Mouse (Mus musculus): ENCODE results near the gene Sp2.

The Sp2 gene

GRCm38 (mm10) chr11:96995836-96996772 lies 13.3 kb upstream of the Sp2 start:
- DNase-seq (ENCODE audit: low read depth, low spot score) = no peak

GRCm38 (mm10) chr11:96995031-96995430 lies 12.3 kb upstream of the Sp2 start:
- DNase-seq (ENCODE audit: low read depth, low spot score) = no peak

GRCm38 (mm10) chr11:96992722-96993311 lies 10.1 kb upstream of the Sp2 start:
- peak; percentile 43 for DNase-seq (ENCODE audit: low read depth, low spot score)

GRCm38 (mm10) chr11:96991501-96991900 lies 8.7 kb upstream of the Sp2 start:
- peak; percentile 62 for DNase-seq (ENCODE audit: low read depth, low spot score)

GRCm38 (mm10) chr11:96987873-96988655 lies 5.3 kb upstream of the Sp2 start:
- DNase-seq (ENCODE audit: low read depth, low spot score) = peak; percentile 59

GRCm38 (mm10) chr11:96986463-96986862 lies 3.7 kb upstream of the Sp2 start:
- DNase-seq (ENCODE audit: low read depth, low spot score) = no peak

GRCm38 (mm10) chr11:96984903-96985302 lies 2.1 kb upstream of the Sp2 start:
- DNase-seq (ENCODE audit: low read depth, low spot score) = no peak

GRCm38 (mm10) chr11:96982355-96982754 lies 404 bp downstream of the Sp2 start:
- DNase-seq (ENCODE audit: low read depth, low spot score) = peak; percentile 91

GRCm38 (mm10) chr11:96981461-96981860 lies 1.3 kb downstream of the Sp2 start:
- DNase-seq (ENCODE audit: low read depth, low spot score) = no peak

GRCm38 (mm10) chr11:96980021-96980420 lies 2.7 kb downstream of the Sp2 start:
- no peak for DNase-seq (ENCODE audit: low read depth, low spot score)

- DNase-seq (ENCODE audit: low read depth, low spot score) = no peak
Measured at GRCm38 (mm10) chr11:96979329-96979728, 3.4 kb downstream of the Sp2 start.

- no peak for DNase-seq (ENCODE audit: low read depth, low spot score)
Measured at GRCm38 (mm10) chr11:96978401-96979246, 4.1 kb downstream of the Sp2 start.

GRCm38 (mm10) chr11:96977606-96978400 lies 5.0 kb downstream of the Sp2 start:
- peak; percentile 100 for DNase-seq (ENCODE audit: low read depth, low spot score)

- peak; percentile 92 for DNase-seq (ENCODE audit: low read depth, low spot score)
Measured at GRCm38 (mm10) chr11:96976911-96977591, 5.7 kb downstream of the Sp2 start.

GRCm38 (mm10) chr11:96976379-96976687 lies 6.4 kb downstream of the Sp2 start:
- DNase-seq (ENCODE audit: low read depth, low spot score) = no peak

- peak; percentile 41 for DNase-seq (ENCODE audit: low read depth, low spot score)
Measured at GRCm38 (mm10) chr11:96975511-96976378, 7.0 kb downstream of the Sp2 start.

- no peak for DNase-seq (ENCODE audit: low read depth, low spot score)
Measured at GRCm38 (mm10) chr11:96974813-96975212, 7.9 kb downstream of the Sp2 start.

GRCm38 (mm10) chr11:96973426-96973964 lies 9.3 kb downstream of the Sp2 start:
- peak; percentile 85 for DNase-seq (ENCODE audit: low read depth, low spot score)

GRCm38 (mm10) chr11:96972906-96973305 lies 9.9 kb downstream of the Sp2 start:
- peak; percentile 53 for DNase-seq (ENCODE audit: low read depth, low spot score)

Data from brain, adult 2 months (tissue).